Mouse (Mus musculus): Measurements from ENCODE around the gene Cdc42bpg. TPM values are rescaled to one million over a fixed set of nuclear protein-coding genes. Genes with fewer than 3 reads are reported as not detected.

The Cdc42bpg gene
- 4.1 and 4.2 TPM in 2 replicates for total RNA-seq (2012; rRNA removed)
- total RNA-seq (2014; rRNA removed), result 0.65 and 0.79 TPM in 2 replicates
- 2.3 and 2.6 TPM in 2 replicates for polyA plus RNA-seq (2012; ENCODE audit: insufficient read length, low read depth)

- Histone ChIP-seq H3K9ac (ENCODE audit: insufficient read depth, low read depth) (peak within 1 kb of the TSS; percentile 54; the same call in 1 of the 2 replicates), H3K79me2 (replicated peaks; ENCODE audit: control insufficient read depth, extremely low read depth, insufficient read depth, poor library complexity, severe bottlenecking) (no peaks in the 10 kb centered on the region), H3K27me3 (replicated peaks) (no peaks in the 10 kb centered on the region), H3K27ac (ENCODE audit: insufficient read depth, low read depth) (peak within 1 kb of the TSS; percentile 42), H3K4me3 (replicated peaks in 1 of 3; ENCODE audit: low read depth in 2 of 3, low read length in 2 of 3, poor library complexity in 1 of 3) (peak within 1 kb of the TSS; percentile 25 to 71 (median 30)), H3K4me2 (ENCODE audit: insufficient read depth, low read depth, poor library complexity, severe bottlenecking) (peak within 1 kb of the TSS; percentile 39), H3K36me3 (replicated peaks in 1 of 2; ENCODE audit: control insufficient read depth in 1 of 2, insufficient read depth in 1 of 2, low read length in 1 of 2) (peaks cover 7 to 11% of the 10 kb centered on the region in 2 experiments), H3K4me1 (ENCODE audit: control insufficient read depth in 1 of 2, insufficient read depth in 2 of 2) (peaks cover 24 to 49% of the 10 kb centered on the region in 2 experiments), H3K9me3 (replicated peaks; ENCODE audit: low read length) (no peaks in the 10 kb centered on the region)
- in situ Hi-C loops (cut with MboI; ENCODE audit: low pct_ligation_motif_present, low pct_unique_long_range_greater_than_20kb, low sequenced_read_pairs), result loop anchor here (5.0 to 25.0 kb wide), 2 partner anchors 44 to 144 kb away; no protein-coding TSS in a partner anchor
- no peak for DNase-seq (ENCODE audit: extremely low read depth)
- dilution Hi-C loops (cut with MboI; ENCODE audit: extremely low pct_ligation_motif_present, extremely low pct_unique_long_range_greater_than_20kb, low sequenced_read_pairs), result no loop called here
- TF ChIP-seq SMC3 (IDR thresholded peaks at IDR 0.05; ENCODE audit: low read depth, low read length) (no peak), MXI1 (IDR thresholded peaks at IDR 0.05; ENCODE audit: low read depth, low read length) (0 out of 2 replicates have a peak, but pooled peaks have one; percentile 10), RCOR1 (conservative IDR thresholded peaks at IDR 0.05; ENCODE audit: low read depth, low read length) (no peak), MEF2A (IDR thresholded peaks at IDR 0.05; ENCODE audit: borderline replicate concordance, low read depth, low read length) (no peak), E2F4 (IDR thresholded peaks at IDR 0.05; ENCODE audit: insufficient replicate concordance, low read depth, low read length) (no peak), ZKSCAN1 (IDR thresholded peaks at IDR 0.05; ENCODE audit: borderline replicate concordance, low read depth, low read length) (no peak), RAD21 (IDR thresholded peaks at IDR 0.05; ENCODE audit: low read depth, low read length) (no peak), CHD1 (IDR thresholded peaks at IDR 0.05; ENCODE audit: low read depth, low read length) (no peak), POLR2A (IDR thresholded peaks at IDR 0.05; ENCODE audit: low read depth, low read length) (no peak), ELF1 (IDR thresholded peaks at IDR 0.05; ENCODE audit: low read depth, low read length) (peak; percentile 76), UBTF (IDR thresholded peaks at IDR 0.05; ENCODE audit: low read depth, low read length) (no peak), IRF4 (IDR thresholded peaks at IDR 0.05; ENCODE audit: low read depth, low read length) (peak; percentile 32; the same call in 1 of the 2 replicates), CTCF (conservative IDR thresholded peaks at IDR 0.05 in 1 of 2, IDR thresholded peaks at IDR 0.05 in 1 of 2; ENCODE audit: low read depth in 2 of 2, low read length in 2 of 2) (no peak), HCFC1 (IDR thresholded peaks at IDR 0.05; ENCODE audit: low read depth, low read length) (peak; percentile 68), SIN3A (IDR thresholded peaks at IDR 0.05; ENCODE audit: low read length) (0 out of 2 replicates have a peak, but pooled peaks have one; percentile 8), GABPA (IDR thresholded peaks at IDR 0.05; ENCODE audit: insufficient replicate concordance, low read depth, low read length) (no peak)
Measured at GRCm38 (mm10) chr19:6306137-6306551, at the start of gene Cdc42bpg. TSS of gene Cdc42bpg (plus strand) at chr19:6306456.

- Histone ChIP-seq H3K4me2 (ENCODE audit: insufficient read depth, low read depth, poor library complexity, severe bottlenecking) (no peak overlapping the region), H3K36me3 (replicated peaks in 1 of 2; ENCODE audit: control insufficient read depth in 1 of 2, insufficient read depth in 1 of 2, low read length in 1 of 2) (peaks cover 51 to 78% of the 10 kb centered on the region in 2 experiments), H3K27ac (ENCODE audit: insufficient read depth, low read depth) (no peak overlapping the region), H3K4me3 (replicated peaks in 1 of 3; ENCODE audit: low read depth in 2 of 3, low read length in 2 of 3, poor library complexity in 1 of 3) (no peak overlapping the region), H3K79me2 (replicated peaks; ENCODE audit: control insufficient read depth, extremely low read depth, insufficient read depth, poor library complexity, severe bottlenecking) (no peaks in the 10 kb centered on the region), H3K9ac (ENCODE audit: insufficient read depth, low read depth) (no peak overlapping the region), H3K4me1 (ENCODE audit: control insufficient read depth in 1 of 2, insufficient read depth in 2 of 2) (peaks cover 0 to 8% of the 10 kb centered on the region in 2 experiments; a peak in 1 of 4 replicates), H3K9me3 (replicated peaks; ENCODE audit: low read length) (peaks cover 3% of the 10 kb centered on the region), H3K27me3 (replicated peaks) (no peaks in the 10 kb centered on the region)
- no peak for DNase-seq (ENCODE audit: extremely low read depth)
- dilution Hi-C loops (cut with MboI; ENCODE audit: extremely low pct_ligation_motif_present, extremely low pct_unique_long_range_greater_than_20kb, low sequenced_read_pairs) (no loop called here), in situ Hi-C loops (cut with MboI; ENCODE audit: low pct_ligation_motif_present, low pct_unique_long_range_greater_than_20kb, low sequenced_read_pairs) (loop anchor here (5.0 kb wide), 1 partner anchor 47 kb away; the partner anchor contains the start of gene Cdc42bpg)
- TF ChIP-seq TCF12 (IDR thresholded peaks at IDR 0.05; ENCODE audit: low read depth, low read length), result no peak
- no peak for TF ChIP-seq BHLHE40 (IDR thresholded peaks at IDR 0.05; ENCODE audit: low read depth, low read length)
- no peak for TF ChIP-seq USF1 (IDR thresholded peaks at IDR 0.05; ENCODE audit: low read depth, low read length)
- peak; percentile 61 for TF ChIP-seq SMC3 (IDR thresholded peaks at IDR 0.05; ENCODE audit: low read depth, low read length)
- no peak for TF ChIP-seq POLR2AphosphoS2 (IDR thresholded peaks at IDR 0.05; ENCODE audit: low read depth, low read length)
- no peak for TF ChIP-seq MAZ (IDR thresholded peaks at IDR 0.05; ENCODE audit: low read depth, low read length)
- TF ChIP-seq ZKSCAN1 (IDR thresholded peaks at IDR 0.05; ENCODE audit: borderline replicate concordance, low read depth, low read length), result no peak
- TF ChIP-seq HCFC1 (IDR thresholded peaks at IDR 0.05; ENCODE audit: low read depth, low read length), result no peak
- TF ChIP-seq MAX (IDR thresholded peaks at IDR 0.05; ENCODE audit: low read length), result no peak
- peak; percentile 52 for TF ChIP-seq RAD21 (IDR thresholded peaks at IDR 0.05; ENCODE audit: low read depth, low read length)
- no peak for TF ChIP-seq ETS1 (conservative IDR thresholded peaks at IDR 0.05; ENCODE audit: low read depth, low read length)
- peak in 1 of 2 experiments; percentile 68; a peak in 2 of 4 replicates for TF ChIP-seq CTCF (conservative IDR thresholded peaks at IDR 0.05 in 1 of 2, IDR thresholded peaks at IDR 0.05 in 1 of 2; ENCODE audit: low read depth in 2 of 2, low read length in 2 of 2)
- no peak for TF ChIP-seq MEF2A (IDR thresholded peaks at IDR 0.05; ENCODE audit: borderline replicate concordance, low read depth, low read length)
- no peak for TF ChIP-seq ELF1 (IDR thresholded peaks at IDR 0.05; ENCODE audit: low read depth, low read length)
- no peak for TF ChIP-seq UBTF (IDR thresholded peaks at IDR 0.05; ENCODE audit: low read depth, low read length)
- no peak for TF ChIP-seq MYC (IDR thresholded peaks at IDR 0.05; ENCODE audit: low read depth, low read length)
Measured at GRCm38 (mm10) chr19:6260428-6260827, 45.8 kb upstream of the Cdc42bpg start.
